Mouse (Mus musculus) C2C12 (cell line): Measurements from ENCODE around the gene Ccdc96. TPM values are rescaled to one million over a fixed set of nuclear protein-coding genes. Genes with fewer than 3 reads are reported as not detected.

ENCODE experiments used
- H3K27me3 ChIP-seq: one replicate; pipeline ENCODE4 v1.6.1; 2011; ENCODE audit not compliant: control insufficient read depth, insufficient read depth, insufficient read length
- H3K36me3 ChIP-seq: one replicate; pipeline ENCODE4 v1.6.1; 2011; ENCODE audit not compliant: control insufficient read depth, insufficient read depth
- H3K4me3 ChIP-seq: one replicate; pipeline ENCODE4 v1.5.1; 2011; ENCODE audit warnings: mild to moderate bottlenecking, control low read depth; ENCODE audit not compliant: poor library complexity, insufficient read depth, severe bottlenecking
- H3K79me2 ChIP-seq: one replicate; pipeline ENCODE4 v1.6.1; 2011; ENCODE audit not compliant: control insufficient read depth, insufficient read depth
- H3K79me3 ChIP-seq: one replicate; pipeline ENCODE4 v1.6.1; 2011; ENCODE audit warnings: low read depth, control low read depth
- H3ac ChIP-seq: one replicate; pipeline ENCODE3; 2011; ENCODE audit warnings: low read depth; ENCODE audit not compliant: control insufficient read depth, insufficient read length
- CEBPB ChIP-seq: IDR thresholded peaks from one replicate; pipeline ENCODE4 v1.6.1; 2011; ENCODE audit warnings: low read depth, mild to moderate bottlenecking, control low read depth, moderate library complexity
- CTCF ChIP-seq: IDR thresholded peaks from one replicate; pipeline ENCODE4 v1.5.1; 2011; ENCODE audit not compliant: control insufficient read depth, insufficient read depth, insufficient read length
- FOSL1 ChIP-seq: IDR thresholded peaks from one replicate; pipeline ENCODE4 v1.8.0; 2011; ENCODE audit warnings: mild to moderate bottlenecking, low read length; ENCODE audit not compliant: poor library complexity, insufficient read depth, severe bottlenecking
- MAX ChIP-seq: IDR thresholded peaks from one replicate; pipeline ENCODE4 v1.6.1; 2011; ENCODE audit warnings: mild to moderate bottlenecking, control low read depth
- MYOD1 ChIP-seq: IDR thresholded peaks from one replicate; pipeline ENCODE4 v1.6.1; 2011; ENCODE audit warnings: low read depth; ENCODE audit not compliant: control insufficient read depth, insufficient read length
- MYOG ChIP-seq: IDR thresholded peaks from one replicate; pipeline ENCODE4 v1.6.1; 2011; ENCODE audit not compliant: control insufficient read depth, insufficient read length; ENCODE audit errors: extremely low read depth
- USF1 ChIP-seq: IDR thresholded peaks from one replicate; pipeline ENCODE4 v1.6.1; 2011; ENCODE audit warnings: low read depth, mild to moderate bottlenecking, control low read depth, moderate library complexity
- polyA plus RNA-seq: library from polyadenylated mRNA; unstranded; fragments of >200 nt; fragmentation: generic; extraction: Trizol; gene quantifications from one replicate; pipeline ENCODE4 v1.2.1, GENCODE M21; 2012; ENCODE audit warnings: missing spikeins

Ccdc96 gene
- polyA plus RNA-seq, 1 experiment = 0.42 TPM

DNA sequence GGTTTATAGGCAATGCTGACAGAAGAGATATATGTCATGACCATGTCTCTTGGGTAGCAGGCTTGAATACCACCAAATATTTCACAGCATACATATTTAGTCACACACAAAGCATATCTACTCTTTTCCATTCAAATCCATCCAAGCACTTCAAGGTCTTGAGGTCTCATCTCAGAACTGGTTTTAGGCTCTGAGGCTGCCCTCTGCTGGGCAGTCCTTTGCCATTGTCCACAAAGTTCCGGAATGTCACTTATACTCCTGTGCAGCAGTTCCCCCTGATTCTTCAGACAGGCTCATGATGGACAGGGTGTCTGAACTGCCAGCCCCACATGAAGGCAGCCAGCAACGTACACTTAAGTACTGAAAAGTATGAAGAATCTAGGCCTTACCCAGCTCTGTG is 4.8 kb downstream of the Ccdc96 start:
- Histone ChIP-seq H3K79me2 (no peaks in the 10 kb centered on the region), H3ac (no peak overlapping the region), H3K4me3 (no peak overlapping the region), H3K79me3 (no peaks in the 10 kb centered on the region), H3K36me3 (peaks cover 15% of the 10 kb centered on the region), H3K27me3 (no peaks in the 10 kb centered on the region)
- TF ChIP-seq MAX (no peak), MYOD1 (no peak), CEBPB (no peak), FOSL1 (no peak), MYOG (no peak), CTCF (no peak), USF1 (no peak)

DNA sequence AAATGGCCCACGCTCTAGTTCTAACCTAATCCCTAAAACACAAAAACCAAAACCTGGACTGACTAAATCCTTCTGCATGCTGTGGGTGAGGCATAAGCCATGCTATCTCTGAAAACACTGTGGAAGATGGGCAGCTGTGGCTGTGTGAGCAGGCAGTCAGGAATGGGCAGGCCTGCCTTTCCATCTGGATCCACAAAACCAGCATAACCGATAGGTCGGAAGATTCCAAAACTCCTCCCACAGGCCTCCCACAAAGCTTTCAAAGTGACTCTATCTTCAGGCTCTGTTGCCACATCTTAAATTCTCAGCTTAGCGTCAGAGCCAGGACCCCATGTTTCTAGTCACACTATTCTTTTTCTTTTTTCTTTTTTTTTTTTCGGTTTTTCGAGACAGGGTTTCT is 9.5 kb downstream of the Ccdc96 start:
- H3K36me3 ChIP-seq = peaks cover 22% of the 10 kb centered on the region
- no peak for TF ChIP-seq CEBPB
- TF ChIP-seq MYOG = no peak
- no peak for TF ChIP-seq FOSL1
- TF ChIP-seq MYOD1 = no peak
- TF ChIP-seq USF1 = no peak
- TF ChIP-seq CTCF = no peak
- no peak for TF ChIP-seq MAX
- H3ac ChIP-seq = no peak overlapping the region
- H3K4me3 ChIP-seq = no peak overlapping the region
- no peaks in the 10 kb centered on the region for H3K79me3 ChIP-seq
- H3K79me2 ChIP-seq = no peaks in the 10 kb centered on the region
- H3K27me3 ChIP-seq = no peaks in the 10 kb centered on the region

DNA sequence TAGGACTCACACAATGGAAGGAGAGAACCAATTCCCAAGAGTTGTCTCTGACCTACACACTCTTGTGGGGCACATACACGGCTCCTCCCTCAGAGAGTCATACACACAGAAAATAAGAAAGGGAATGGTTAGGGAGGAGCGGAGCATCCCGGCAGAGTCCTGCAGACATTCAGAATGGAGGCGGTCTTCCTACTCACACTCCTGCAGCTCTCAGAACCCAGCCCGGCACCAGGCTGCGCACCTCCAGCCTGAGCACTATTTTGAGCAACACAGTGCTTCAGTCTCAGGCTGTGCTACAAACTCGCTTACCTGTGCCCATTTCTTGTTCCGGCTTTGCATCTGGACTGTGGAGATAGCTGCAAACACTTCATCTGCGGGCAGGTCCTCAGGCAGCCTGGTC is 10.3 kb downstream of the Ccdc96 start:
- TF ChIP-seq CEBPB (no peak), CTCF (no peak), MAX (no peak), MYOG (no peak), FOSL1 (no peak), USF1 (no peak), MYOD1 (no peak)
- no peaks in the 10 kb centered on the region for H3K27me3 ChIP-seq
- H3K36me3 ChIP-seq = peaks cover 22% of the 10 kb centered on the region

GRCm38 (mm10) chr5:36505235-36505634 is 20.8 kb downstream of the Ccdc96 start:
- H3ac ChIP-seq = no peak overlapping the region
- H3K27me3 ChIP-seq = no peaks in the 10 kb centered on the region
- peaks cover 28% of the 10 kb centered on the region for H3K36me3 ChIP-seq
- no peaks in the 10 kb centered on the region for H3K79me2 ChIP-seq
- no peaks in the 10 kb centered on the region for H3K79me3 ChIP-seq
- H3K4me3 ChIP-seq = no peak overlapping the region
- TF ChIP-seq CTCF (no peak), CEBPB (no peak), MYOD1 (no peak), MYOG (no peak), FOSL1 (no peak), USF1 (no peak), MAX (no peak)

More for the DNA sequence above, 10.3 kb downstream of the Ccdc96 start:
- Histone ChIP-seq H3ac (no peak overlapping the region), H3K4me3 (no peak overlapping the region), H3K79me3 (no peaks in the 10 kb centered on the region), H3K79me2 (no peaks in the 10 kb centered on the region)

GRCm38 (mm10) chr5:36505643-36506042 is 21.3 kb downstream of the Ccdc96 start:
- Histone ChIP-seq H3K79me3 (no peaks in the 10 kb centered on the region), H3K4me3 (no peak overlapping the region), H3K27me3 (no peaks in the 10 kb centered on the region), H3K79me2 (no peaks in the 10 kb centered on the region), H3K36me3 (peaks cover 24% of the 10 kb centered on the region), H3ac (no peak overlapping the region)
- TF ChIP-seq MYOD1 (no peak), MAX (no peak), MYOG (no peak), FOSL1 (no peak), CEBPB (no peak), CTCF (no peak), USF1 (no peak)

- Histone ChIP-seq H3K79me2 (no peaks in the 10 kb centered on the region), H3K36me3 (peaks cover 12% of the 10 kb centered on the region), H3K79me3 (no peaks in the 10 kb centered on the region), H3K4me3 (no peak overlapping the region), H3ac (no peak overlapping the region), H3K27me3 (no peaks in the 10 kb centered on the region)
- TF ChIP-seq MAX (no peak), MYOG (no peak), CTCF (no peak), CEBPB (no peak), USF1 (no peak), FOSL1 (no peak), MYOD1 (no peak)
Observed at GRCm38 (mm10) chr5:36508351-36508750, 24.0 kb downstream of the Ccdc96 start.
